In genomic region chr15:84995967-84996366, GRCm38 (mm10) we compare ENCODE assay signal across 9 mouse cellular contexts. TPM values are rescaled to one million over a fixed set of nuclear protein-coding genes. Genes with fewer than 3 reads are reported as not detected.
DNase-seq lines count a peak whose midpoint lies in the region; ATAC-seq and TF ChIP-seq lines count a peak whose summit lies in the region.
"Had no signal": no experiment of that assay in that cellular context is flagged by ENCODE, and none has a peak within 500 bp of the region (broad histone marks: within the 10 kb centered on the region; RNA-seq: fewer than 3 reads in every experiment).

No protein-coding gene starts in this region.

- H3K9ac ChIP-seq in forebrain, embryonic 14.5 days (ENCODE audit: low read length): no peak overlapping the region
- H3K9ac ChIP-seq in forebrain, embryonic 15.5 days (replicated peaks): no peak overlapping the region
- H3K9ac ChIP-seq in intestine, embryonic 15.5 days: no peak overlapping the region
- H3K9ac ChIP-seq: embryonic facial prominence, embryonic 12.5 days had no signal

- no peak overlapping the region for H3K4me3 ChIP-seq in forebrain, embryonic 14.5 days (ENCODE audit: low read depth, low read length)
- H3K4me3 ChIP-seq in forebrain, embryonic 15.5 days: no peak overlapping the region
- no peak overlapping the region for H3K4me3 ChIP-seq in thymus, adult 2 months (ENCODE audit: control insufficient read depth, insufficient read depth, low read length)
- H3K4me3 ChIP-seq in intestine, embryonic 15.5 days (replicated peaks): no peak overlapping the region
- H3K4me3 ChIP-seq in macrophage (ENCODE audit: inconsistent target): no peak overlapping the region
- H3K4me3 ChIP-seq: embryonic facial prominence, embryonic 12.5 days had no signal

- no peaks in the 10 kb centered on the region for H3K9me3 ChIP-seq in forebrain, embryonic 14.5 days (replicated peaks; ENCODE audit: control insufficient read depth, low read length)
- no peaks in the 10 kb centered on the region for H3K9me3 ChIP-seq in forebrain, embryonic 15.5 days
- no peaks in the 10 kb centered on the region for H3K9me3 ChIP-seq in intestine, embryonic 15.5 days
- H3K9me3 ChIP-seq: embryonic facial prominence, embryonic 12.5 days had no signal

- H3K4me1 ChIP-seq in forebrain, embryonic 14.5 days (ENCODE audit: control insufficient read depth, insufficient read depth, low read length): no peaks in the 10 kb centered on the region
- H3K4me1 ChIP-seq in forebrain, embryonic 15.5 days: no peaks in the 10 kb centered on the region
- no peaks in the 10 kb centered on the region for H3K4me1 ChIP-seq in thymus, adult 2 months (replicated peaks; ENCODE audit: control insufficient read depth, insufficient read depth, low read length)
- no peaks in the 10 kb centered on the region for H3K4me1 ChIP-seq in intestine, embryonic 15.5 days (replicated peaks)
- H3K4me1 ChIP-seq: embryonic facial prominence, embryonic 12.5 days had no signal

- H3K36me3 ChIP-seq in forebrain, embryonic 14.5 days (ENCODE audit: control insufficient read depth, insufficient read depth, low read length): no peaks in the 10 kb centered on the region
- no peaks in the 10 kb centered on the region for H3K36me3 ChIP-seq in forebrain, embryonic 15.5 days
- H3K36me3 ChIP-seq in thymus, adult 2 months (ENCODE audit: control insufficient read depth, insufficient read depth, low read length): no peaks in the 10 kb centered on the region
- no peaks in the 10 kb centered on the region for H3K36me3 ChIP-seq in intestine, embryonic 15.5 days
- no peaks in the 10 kb centered on the region for H3K36me3 ChIP-seq in macrophage (ENCODE audit: inconsistent target)
- H3K36me3 ChIP-seq: embryonic facial prominence, embryonic 12.5 days had no signal

- TF ChIP-seq CTCF in thymus, adult 2 months (IDR thresholded peaks at IDR 0.05; ENCODE audit: borderline replicate concordance, control insufficient read depth, extremely low read depth, insufficient read depth, low read length, poor library complexity): no peak

- TF ChIP-seq POLR2A in thymus, adult 2 months (IDR thresholded peaks at IDR 0.05; ENCODE audit: control insufficient read depth, extremely low read depth, insufficient read depth, low read length, poor library complexity): no peak

- H3K27me3 ChIP-seq in forebrain, embryonic 14.5 days (replicated peaks; ENCODE audit: control insufficient read depth, insufficient read depth, low read length): no peaks in the 10 kb centered on the region
- no peaks in the 10 kb centered on the region for H3K27me3 ChIP-seq in forebrain, embryonic 15.5 days
- no peaks in the 10 kb centered on the region for H3K27me3 ChIP-seq in thymus, adult 2 months (ENCODE audit: control insufficient read depth, insufficient read depth, low read length)
- no peaks in the 10 kb centered on the region for H3K27me3 ChIP-seq in intestine, embryonic 15.5 days (replicated peaks)

- WGBS in forebrain, embryonic 14.5 days: 16% methylated on average over 1 of the region's 1 CpGs
- 7% methylated on average over 1 of the region's 1 CpGs for whole genome bisulfite sequencing in forebrain, embryonic 15.5 days
- WGBS in thymus, adult 2 months: 0% methylated on average over 1 of the region's 1 CpGs
- 16% methylated on average over 1 of the region's 1 CpGs for WGBS in intestine, embryonic 15.5 days
- WGBS in macrophage (ENCODE audit: missing documents): 0% methylated on average over 1 of the region's 1 CpGs

- no peaks in the 10 kb centered on the region for H3K79me2 ChIP-seq in macrophage (ENCODE audit: inconsistent target)

- ATAC-seq in forebrain, embryonic 14.5 days: no peak
- no peak for ATAC-seq in forebrain, embryonic 15.5 days (replicated peaks)
- peak; percentile 80 for ATAC-seq in common myeloid progenitor, adult 5-6 weeks (replicated peaks; ENCODE audit: low read depth, poor library complexity, severe bottlenecking)
- 0 out of 2 replicates have a peak, but pooled peaks have one; percentile 36 for ATAC-seq in intestine, embryonic 15.5 days

- DNase-seq in forebrain, embryonic 14.5 days (ENCODE audit: low spot score): peak; percentile 59
- DNase-seq in thymus, adult 2 months: peak; percentile 57
- no peak for DNase-seq in thymus, adult 18-20 months
- peak; percentile 52 to 80 for DNase-seq in urinary bladder, postnatal 4 days (ENCODE audit: low spot score in 2 of 2)

- H3K27ac ChIP-seq in forebrain, embryonic 14.5 days (ENCODE audit: low read depth, low read length): no peak overlapping the region
- no peak overlapping the region for H3K27ac ChIP-seq in forebrain, embryonic 15.5 days (replicated peaks)
- H3K27ac ChIP-seq in thymus, adult 2 months (ENCODE audit: control insufficient read depth, insufficient read depth, low read length): no peak overlapping the region
- no peak overlapping the region for H3K27ac ChIP-seq in intestine, embryonic 15.5 days
- peak overlapping the region; percentile 99 for H3K27ac ChIP-seq in macrophage
- H3K27ac ChIP-seq: embryonic facial prominence, embryonic 12.5 days had no signal

- H3K4me2 ChIP-seq in forebrain, embryonic 14.5 days (ENCODE audit: low read length): no peak overlapping the region
- H3K4me2 ChIP-seq in forebrain, embryonic 15.5 days (replicated peaks): no peak overlapping the region
- H3K4me2 ChIP-seq in intestine, embryonic 15.5 days (replicated peaks): no peak overlapping the region
- H3K4me2 ChIP-seq: embryonic facial prominence, embryonic 12.5 days had no signal

RNA-seq across cellular contexts. Expression of gene 5031439G07Rik, which starts 7.6 kb away (rescaled TPM):
- polyA plus RNA-seq in forebrain, embryonic 14.5 days (2014; fragmentation: Nextera tagmentation; extraction: Ambion mirVana): 14.1 and 16.1 TPM in 2 replicates
- 22.1 and 27.7 TPM in 2 replicates for polyA plus RNA-seq in forebrain, embryonic 15.5 days (2015; fragmentation: Nextera tagmentation; extraction: Ambion mirVana)
- polyA plus RNA-seq in thymus, adult 2 months (2012; rRNA removed): 15.9 and 19.6 TPM in 2 replicates
- 8.3 and 13.3 TPM in 2 replicates for total RNA-seq in common myeloid progenitor, adult 5-6 weeks (2017)
- polyA plus RNA-seq in intestine, embryonic 15.5 days (2015; fragmentation: Nextera tagmentation; extraction: Ambion mirVana): 9.6 and 12.6 TPM in 2 replicates
- 100 to 1,000 TPM in 6 of 26 experiments, 10 to 100 TPM in 20; 15.1 to 153 (median 46.5) TPM for total RNA-seq in macrophage (2018; cell fraction: chromatin; rRNA removed)
- total RNA-seq in macrophage (2018; cell fraction: cytosol; rRNA removed): 100 to 1,000 TPM in 21 of 26 experiments, 10 to 100 TPM in 5; 87.5 to 220 (median 133) TPM
- 100 to 1,000 TPM in 10 of 26 experiments, 10 to 100 TPM in 16; 43.1 to 161 (median 92.0) TPM for total RNA-seq in macrophage (2018; cell fraction: nucleus; rRNA removed)
- polyA plus RNA-seq in macrophage (2018): 96.5 to 136 TPM (median 117 TPM) in 3 replicates

RNA-seq across cellular contexts. Expression of gene Upk3a, which starts 21.0 kb away (rescaled TPM):
- 1.1 and 1.3 TPM in 2 replicates for polyA plus RNA-seq in forebrain, embryonic 14.5 days (2014; fragmentation: Nextera tagmentation; extraction: Ambion mirVana)
- polyA plus RNA-seq in forebrain, embryonic 15.5 days (2015; fragmentation: Nextera tagmentation; extraction: Ambion mirVana): 0.31 and 0.34 TPM in 2 replicates
- 2.8 and 4.7 TPM in 2 replicates for polyA plus RNA-seq in thymus, adult 2 months (2012; rRNA removed)
- total RNA-seq in common myeloid progenitor, adult 5-6 weeks (2017): not detected in 2 replicates
- 1.5 and 2.1 TPM in 2 replicates for polyA plus RNA-seq in intestine, embryonic 15.5 days (2015; fragmentation: Nextera tagmentation; extraction: Ambion mirVana)
- total RNA-seq in macrophage (2018; cell fraction: chromatin; rRNA removed): not detected
- total RNA-seq in macrophage (2018; cell fraction: cytosol; rRNA removed): not detected
- total RNA-seq in macrophage (2018; cell fraction: nucleus; rRNA removed): not detected
- not detected in 3 replicates for polyA plus RNA-seq in macrophage (2018)

RNA-seq across cellular contexts. Expression of gene Fam118a, which starts 32.8 kb away (rescaled TPM):
- 29.2 and 29.4 TPM in 2 replicates for polyA plus RNA-seq in forebrain, embryonic 14.5 days (2014; fragmentation: Nextera tagmentation; extraction: Ambion mirVana)
- polyA plus RNA-seq in forebrain, embryonic 15.5 days (2015; fragmentation: Nextera tagmentation; extraction: Ambion mirVana): 32.4 and 33.5 TPM in 2 replicates
- 6.8 TPM in 2 replicates for polyA plus RNA-seq in thymus, adult 2 months (2012; rRNA removed)
- 6.5 and 9.0 TPM in 2 replicates for total RNA-seq in common myeloid progenitor, adult 5-6 weeks (2017)
- 29.2 and 29.9 TPM in 2 replicates for polyA plus RNA-seq in intestine, embryonic 15.5 days (2015; fragmentation: Nextera tagmentation; extraction: Ambion mirVana)
- total RNA-seq in macrophage (2018; cell fraction: chromatin; rRNA removed): 10 to 100 TPM in 14 of 26 experiments, 1 to 10 TPM in 12; 1.4 to 27.3 (median 11.3) TPM
- 10 to 100 TPM in 4 of 26 experiments, 1 to 10 TPM in 22; 2.8 to 11.5 (median 7.9) TPM for total RNA-seq in macrophage (2018; cell fraction: cytosol; rRNA removed)
- 10 to 100 TPM in 9 of 26 experiments, 1 to 10 TPM in 17; 2.4 to 20.7 (median 6.3) TPM for total RNA-seq in macrophage (2018; cell fraction: nucleus; rRNA removed)
- 5.4 to 11.3 TPM (median 6.8 TPM) in 3 replicates for polyA plus RNA-seq in macrophage (2018)

Comparison
In these comparisons a context has a peak if more than half of its experiments do, and no peak if none do; other contexts are left out.
1. DNase-seq: peak in forebrain, embryonic 14.5 days (single experiment), thymus, adult 2 months (single experiment) and urinary bladder, postnatal 4 days (2 of 2); none in thymus, adult 18-20 months (0 of 2).
2. ATAC-seq: peak in common myeloid progenitor, adult 5-6 weeks (single experiment) and intestine, embryonic 15.5 days (single experiment); none in forebrain, embryonic 14.5 days (single experiment) and forebrain, embryonic 15.5 days (single experiment).